Mouse (Mus musculus): Measurements from ENCODE around the gene Rhox2e.
"Not testable (repeated sequence)": the region's sequence is repeated elsewhere in the genome, so short reads cannot be mapped to it uniquely, and the experiment has no call there.

The Rhox2e gene

GRCm38 (mm10) chrX:37530152-37530551 lies at the start of gene Rhox2e:
Rhox2e (plus strand) TSS chrX:37530452.
- not testable (repeated sequence) for DNase-seq

DNA sequence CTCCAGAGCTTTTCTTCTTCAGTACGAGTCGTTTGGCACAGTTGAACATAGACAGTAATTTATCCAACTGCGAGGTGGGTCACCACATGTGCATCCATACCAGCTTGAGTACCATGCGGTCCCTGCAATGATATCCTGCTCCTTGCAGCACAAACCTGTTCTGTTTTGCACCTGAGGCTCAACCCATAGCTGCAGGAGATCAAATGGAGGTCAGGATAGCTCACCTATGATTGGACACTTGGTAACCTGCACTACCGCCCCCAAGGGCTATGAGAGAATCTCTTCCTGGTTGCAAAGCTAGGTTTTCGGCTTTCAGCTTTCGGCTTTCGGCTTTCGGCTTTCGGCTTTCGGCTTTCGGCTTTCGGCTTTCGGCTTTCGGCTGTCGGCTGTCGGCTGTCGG lies 16.2 kb upstream of the Rhox2e start, which contains the start of gene Rhox4d:
Gene Rhox4d (plus strand): TSS at position 301 of the 400 bp plus-strand sequence.
- DNase-seq = not testable (repeated sequence)

- not testable (repeated sequence) for DNase-seq
These were observed 11.5 kb downstream of the Rhox2e start, which contains the start of gene Rhox3e for GRCm38 (mm10) chrX:37541719-37542118. Rhox3e (plus strand) TSS chrX:37542019.

DNA sequence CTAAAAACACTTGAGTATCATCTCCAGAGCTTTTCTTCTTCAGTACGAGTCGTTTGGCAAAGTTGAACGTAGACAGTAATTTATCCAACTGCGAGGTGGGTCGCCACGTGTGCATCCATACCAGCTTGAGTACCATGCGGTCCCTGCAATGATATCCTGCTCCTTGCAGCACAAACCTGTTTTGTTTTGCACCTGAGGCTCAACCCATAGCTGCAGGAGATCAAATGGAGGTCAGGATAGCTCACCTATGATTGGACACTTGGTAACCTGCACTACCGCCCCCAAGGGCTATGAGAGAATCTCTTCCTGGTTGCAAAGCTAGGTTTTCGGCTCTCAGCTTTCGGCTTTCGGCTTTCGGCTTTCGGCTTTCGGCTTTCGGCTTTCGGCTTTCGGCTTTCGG lies 26.9 kb downstream of the Rhox2e start, which contains the start of gene Rhox4e:
Gene Rhox4e (plus strand): TSS at position 301 of the 400 bp plus-strand sequence.
- not testable (repeated sequence) for DNase-seq

GRCm38 (mm10) chrX:37571105-37571504 lies 40.9 kb downstream of the Rhox2e start, which contains the start of gene Rhox2f:
Rhox2f (plus strand) TSS chrX:37571405.
- DNase-seq = not testable (repeated sequence)

DNA sequence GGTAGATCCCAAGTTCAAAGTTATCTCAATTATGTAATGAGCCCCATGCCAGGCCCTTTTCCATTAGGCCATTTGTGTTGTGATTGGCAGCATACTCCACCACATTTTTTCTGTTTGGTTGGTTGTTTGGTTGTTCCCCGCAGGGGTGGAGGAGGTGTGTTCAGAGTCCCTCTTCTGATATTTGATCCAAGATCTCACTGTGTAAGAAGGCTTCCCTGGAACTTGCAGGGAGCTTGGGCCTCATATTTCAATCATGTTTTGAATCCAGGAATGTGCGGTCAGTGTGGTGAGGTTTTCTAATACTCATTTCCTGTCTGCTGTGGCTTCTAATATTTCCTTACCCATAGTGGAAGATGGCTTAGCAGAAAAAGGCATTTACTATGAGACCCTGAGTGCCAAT lies 42.4 kb downstream of the Rhox2e start:
- DNase-seq = not testable (repeated sequence)

- DNase-seq = not testable (repeated sequence)
These were observed 50.4 kb downstream of the Rhox2e start, which contains the start of gene Rhox3f for GRCm38 (mm10) chrX:37580692-37581091. Rhox3f (plus strand) TSS chrX:37580992.

Measured in right cerebral cortex, postnatal 25 days (tissue).